Mouse (Mus musculus): ENCODE results near the gene Myo19.

- no peak for TF ChIP-seq TAL1 (IDR thresholded peaks at IDR 0.05; ENCODE audit: low read length)
- TF ChIP-seq GATA1 (IDR thresholded peaks at IDR 0.05; ENCODE audit: low read length) = no peak
Observed at GRCm38 (mm10) chr11:84886236-84886635, 6.3 kb downstream of the Myo19 start.

All from erythroblast, embryonic 14.5 days (primary cell).